Mouse (Mus musculus): ENCODE data around the gene Zfp704. TPM values are rescaled to one million over a fixed set of nuclear protein-coding genes. Genes with fewer than 3 reads are reported as not detected.

The Zfp704 gene
- total and polyA plus RNA-seq, 2 experiments from 2014 or later: 13.0 to 70.4 TPM

DNA sequence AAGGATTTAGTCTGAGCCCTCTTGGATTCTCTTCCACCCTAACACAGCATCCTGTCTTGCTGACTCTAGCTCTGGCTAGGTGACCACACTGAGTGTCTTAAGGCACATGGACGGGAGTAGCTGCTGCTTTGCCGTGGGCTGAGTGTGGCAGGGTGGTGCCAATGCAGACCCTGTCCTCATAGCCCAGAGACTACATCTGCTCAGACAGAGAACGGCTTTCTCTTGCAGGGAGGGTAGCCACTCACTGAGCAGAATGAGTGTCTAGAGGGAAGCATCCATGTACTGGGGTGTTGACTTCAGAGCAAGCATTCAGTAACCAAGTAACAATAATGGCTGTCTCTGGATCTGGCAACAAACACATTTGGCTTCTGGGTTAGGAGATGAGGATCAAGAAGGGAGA, 179.9 kb downstream of the Zfp704 start:
- no peak for TF ChIP-seq CTCF (IDR thresholded peaks at IDR 0.05; ENCODE audit: low read depth)
- 93% methylated on average over 3 of the region's 3 CpGs for WGBS
- no peak overlapping the region for H3K4me3 ChIP-seq (ENCODE audit: low read depth, low read length)

DNA sequence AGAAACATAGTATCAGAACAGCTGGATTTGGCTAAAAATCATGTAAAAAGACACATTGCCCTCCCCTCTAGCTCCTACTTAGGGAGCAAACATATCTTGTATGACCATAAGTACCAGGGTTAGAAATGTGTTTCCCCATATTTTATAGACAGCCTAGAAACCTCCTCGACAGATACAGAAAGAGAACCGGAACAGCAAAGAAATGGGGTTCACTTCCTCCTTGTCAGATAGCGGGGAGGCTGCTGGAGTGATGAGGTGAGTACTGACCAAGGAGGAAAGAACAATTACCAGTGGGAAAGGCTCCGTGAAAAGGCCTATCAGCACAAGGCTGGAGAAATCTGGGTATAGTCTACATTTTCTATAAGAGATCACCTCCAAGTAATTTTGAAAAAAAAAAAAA, 182.1 kb downstream of the Zfp704 start:
- ATAC-seq (no peak), DNase-seq (no peak)
- WGBS: 94% methylated on average over 4 of the region's 4 CpGs

More for the DNA sequence above, 179.9 kb downstream of the Zfp704 start:
- no peak for DNase-seq
- Histone ChIP-seq H3K9ac (no peak overlapping the region), H3K27ac (ENCODE audit: low read depth, low read length) (no peak overlapping the region), H3K4me2 (ENCODE audit: low read depth) (no peak overlapping the region), H3K27me3 (ENCODE audit: insufficient read depth, low read length) (no peaks in the 10 kb centered on the region), H3K36me3 (ENCODE audit: insufficient read depth) (peaks cover 3% of the 10 kb centered on the region; the same call in 1 of the 2 replicates), H3K9me3 (ENCODE audit: low read length) (no peaks in the 10 kb centered on the region), H3K4me1 (ENCODE audit: insufficient read depth) (0 out of 2 replicates have a peak, but pooled peaks cover 4% of the 10 kb centered on the region)
- ATAC-seq: no peak

DNA sequence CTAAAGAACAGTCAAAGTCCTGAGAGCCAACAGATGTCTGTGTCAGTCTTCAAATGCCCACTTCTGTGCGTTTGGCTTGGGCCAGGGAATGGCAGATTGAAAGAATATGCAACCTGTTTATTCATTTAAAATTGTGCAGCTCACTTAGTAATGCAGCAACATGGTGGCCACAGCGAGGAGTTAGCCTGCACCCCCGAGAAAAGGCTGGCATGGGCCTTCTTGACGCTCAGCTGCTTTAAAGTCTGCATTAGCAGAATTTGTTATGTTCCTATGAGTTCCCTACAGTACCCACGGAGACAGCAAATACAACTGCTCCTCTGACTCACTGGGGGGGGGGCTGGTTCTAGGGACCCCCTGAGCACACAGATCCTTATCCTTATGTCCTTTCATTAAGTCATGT, 184.2 kb downstream of the Zfp704 start:
- ATAC-seq (no peak), DNase-seq (no peak)
- no peaks in the 10 kb centered on the region for H3K4me1 ChIP-seq (ENCODE audit: insufficient read depth)
- no peak overlapping the region for H3K4me3 ChIP-seq (ENCODE audit: low read depth, low read length)
- no peak overlapping the region for H3K9ac ChIP-seq
- H3K27ac ChIP-seq (ENCODE audit: low read depth, low read length): no peak overlapping the region
- H3K36me3 ChIP-seq (ENCODE audit: insufficient read depth): no peaks in the 10 kb centered on the region
- TF ChIP-seq CTCF (IDR thresholded peaks at IDR 0.05; ENCODE audit: low read depth): no peak
- no peaks in the 10 kb centered on the region for H3K27me3 ChIP-seq (ENCODE audit: insufficient read depth, low read length)
- no peak overlapping the region for H3K4me2 ChIP-seq (ENCODE audit: low read depth)
- H3K9me3 ChIP-seq (ENCODE audit: low read length): no peaks in the 10 kb centered on the region
- WGBS: 73% methylated on average over 5 of the region's 5 CpGs

More for the DNA sequence above, 182.1 kb downstream of the Zfp704 start:
- TF ChIP-seq CTCF (IDR thresholded peaks at IDR 0.05; ENCODE audit: low read depth): no peak
- Histone ChIP-seq H3K9me3 (ENCODE audit: low read length) (no peaks in the 10 kb centered on the region), H3K9ac (no peak overlapping the region), H3K27ac (ENCODE audit: low read depth, low read length) (no peak overlapping the region), H3K4me1 (ENCODE audit: insufficient read depth) (0 out of 2 replicates have a peak, but pooled peaks cover under 1% of the 10 kb centered on the region), H3K36me3 (ENCODE audit: insufficient read depth) (no peaks in the 10 kb centered on the region), H3K4me3 (ENCODE audit: low read depth, low read length) (no peak overlapping the region), H3K4me2 (ENCODE audit: low read depth) (no peak overlapping the region), H3K27me3 (ENCODE audit: insufficient read depth, low read length) (no peaks in the 10 kb centered on the region)

DNA sequence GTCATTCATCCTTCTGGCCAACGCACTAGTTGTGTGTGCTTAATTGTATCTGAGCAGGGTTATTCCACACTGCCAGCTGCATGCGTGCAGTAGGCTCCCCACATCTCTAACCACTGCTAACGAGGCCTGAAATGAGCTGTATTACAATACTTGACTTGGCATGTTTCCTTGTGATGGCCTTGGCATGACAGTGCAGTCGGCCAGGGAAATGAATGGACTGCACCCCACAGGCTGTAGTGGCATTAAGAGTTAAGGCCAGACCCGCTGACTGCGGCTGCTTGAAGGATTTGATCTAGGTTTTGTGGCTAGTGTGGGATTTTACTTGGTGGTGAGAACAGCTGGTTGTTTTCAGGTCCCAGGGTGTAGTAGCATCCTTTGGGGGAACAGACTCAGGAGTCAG, 185.2 kb downstream of the Zfp704 start:
- WGBS: 59% methylated on average over 6 of the region's 6 CpGs
- H3K4me1 ChIP-seq (ENCODE audit: insufficient read depth): no peaks in the 10 kb centered on the region
- H3K27ac ChIP-seq (ENCODE audit: low read depth, low read length): no peak overlapping the region
- DNase-seq (no peak), ATAC-seq (no peak)
- no peak overlapping the region for H3K9ac ChIP-seq
- no peaks in the 10 kb centered on the region for H3K27me3 ChIP-seq (ENCODE audit: insufficient read depth, low read length)
- no peaks in the 10 kb centered on the region for H3K36me3 ChIP-seq (ENCODE audit: insufficient read depth)
- no peaks in the 10 kb centered on the region for H3K9me3 ChIP-seq (ENCODE audit: low read length)
- no peak for TF ChIP-seq CTCF (IDR thresholded peaks at IDR 0.05; ENCODE audit: low read depth)
- H3K4me3 ChIP-seq (ENCODE audit: low read depth, low read length): no peak overlapping the region
- no peak overlapping the region for H3K4me2 ChIP-seq (ENCODE audit: low read depth)

DNA sequence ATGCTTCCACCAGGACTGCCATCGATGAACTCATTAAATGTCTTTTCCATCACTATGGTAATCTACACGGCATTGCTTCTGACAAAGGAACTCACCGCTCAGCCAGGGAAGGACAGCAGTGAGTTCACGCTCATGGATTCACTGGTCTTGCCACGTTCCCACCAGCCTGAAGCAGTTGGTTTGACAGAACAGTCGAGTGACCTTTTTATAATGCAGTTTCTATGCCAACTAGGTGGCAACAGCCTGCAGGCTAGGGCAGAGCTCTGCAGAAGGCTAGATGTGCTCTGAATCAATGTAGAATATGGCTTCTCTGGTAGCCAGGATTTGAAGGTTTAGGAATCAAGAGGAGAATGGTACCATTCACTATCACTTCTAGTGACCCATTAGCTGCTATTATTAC, 186.2 kb downstream of the Zfp704 start:
- WGBS: 69% methylated on average over 6 of the region's 6 CpGs
- Histone ChIP-seq H3K4me3 (ENCODE audit: low read depth, low read length) (no peak overlapping the region), H3K4me2 (ENCODE audit: low read depth) (no peak overlapping the region), H3K9ac (no peak overlapping the region), H3K27ac (ENCODE audit: low read depth, low read length) (no peak overlapping the region), H3K9me3 (ENCODE audit: low read length) (no peaks in the 10 kb centered on the region), H3K4me1 (ENCODE audit: insufficient read depth) (no peaks in the 10 kb centered on the region), H3K36me3 (ENCODE audit: insufficient read depth) (no peaks in the 10 kb centered on the region), H3K27me3 (ENCODE audit: insufficient read depth, low read length) (no peaks in the 10 kb centered on the region)
- peak; percentile 82 for ATAC-seq
- TF ChIP-seq CTCF (IDR thresholded peaks at IDR 0.05; ENCODE audit: low read depth): no peak
- no peak for DNase-seq

DNA sequence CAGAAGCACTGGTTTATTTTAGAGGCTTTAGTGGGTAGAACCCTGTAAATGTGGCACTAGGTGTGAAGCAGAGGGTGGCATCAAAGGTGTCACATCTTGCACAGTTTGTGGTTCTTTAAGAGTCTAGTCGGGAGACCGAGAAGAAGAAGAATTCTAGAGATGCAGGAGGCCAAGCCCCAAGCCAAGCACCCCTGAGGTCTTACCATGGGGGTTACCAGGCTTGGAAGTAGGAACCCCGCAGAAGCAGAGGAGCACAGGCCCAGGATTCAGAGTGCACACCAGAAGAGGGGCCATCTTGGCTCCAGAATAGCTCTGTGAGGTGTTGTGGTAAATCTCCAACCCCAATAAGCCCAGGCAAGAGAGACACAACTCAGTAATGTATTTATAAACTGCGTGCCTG, 201.0 kb downstream of the Zfp704 start:
- Histone ChIP-seq H3K4me3 (ENCODE audit: low read depth, low read length) (no peak overlapping the region), H3K27ac (ENCODE audit: low read depth, low read length) (no peak overlapping the region), H3K27me3 (ENCODE audit: insufficient read depth, low read length) (no peaks in the 10 kb centered on the region), H3K4me2 (ENCODE audit: low read depth) (no peak overlapping the region), H3K36me3 (ENCODE audit: insufficient read depth) (no peaks in the 10 kb centered on the region), H3K9ac (no peak overlapping the region), H3K9me3 (ENCODE audit: low read length) (no peaks in the 10 kb centered on the region), H3K4me1 (ENCODE audit: insufficient read depth) (no peaks in the 10 kb centered on the region)
- no peak for TF ChIP-seq CTCF (IDR thresholded peaks at IDR 0.05; ENCODE audit: low read depth)
- DNase-seq (no peak), ATAC-seq (no peak)
- WGBS: 94% methylated on average over 4 of the region's 4 CpGs

DNA sequence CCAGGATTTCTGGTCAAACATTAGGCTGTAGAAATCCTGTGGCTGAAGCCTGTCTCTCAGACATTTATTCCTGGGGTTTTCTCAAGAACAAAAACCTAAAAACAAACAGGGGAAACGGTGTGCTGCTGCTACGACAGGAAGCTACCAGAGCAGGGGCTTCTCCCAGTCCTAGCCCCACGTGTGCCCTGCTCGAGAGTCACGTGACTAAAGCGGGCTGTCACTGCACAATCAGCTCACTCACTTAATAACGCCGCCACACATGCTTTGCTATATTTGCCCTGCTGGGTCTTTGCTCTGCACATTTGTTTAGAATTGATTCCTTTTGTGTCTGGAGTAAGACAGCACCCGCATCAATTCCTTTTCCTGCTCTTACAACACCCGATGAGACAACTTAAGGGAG, 202.1 kb downstream of the Zfp704 start:
- WGBS: 74% methylated on average over 10 of the region's 10 CpGs
- no peaks in the 10 kb centered on the region for H3K27me3 ChIP-seq (ENCODE audit: insufficient read depth, low read length)
- no peak overlapping the region for H3K27ac ChIP-seq (ENCODE audit: low read depth, low read length)
- H3K4me3 ChIP-seq (ENCODE audit: low read depth, low read length): no peak overlapping the region
- H3K36me3 ChIP-seq (ENCODE audit: insufficient read depth): no peaks in the 10 kb centered on the region
- DNase-seq (no peak), ATAC-seq (no peak)
- no peak overlapping the region for H3K4me2 ChIP-seq (ENCODE audit: low read depth)
- no peaks in the 10 kb centered on the region; the same call in 1 of the 2 replicates for H3K4me1 ChIP-seq (ENCODE audit: insufficient read depth)
- H3K9me3 ChIP-seq (ENCODE audit: low read length): no peaks in the 10 kb centered on the region
- no peak for TF ChIP-seq CTCF (IDR thresholded peaks at IDR 0.05; ENCODE audit: low read depth)
- H3K9ac ChIP-seq: no peak overlapping the region
